Mouse (Mus musculus): ENCODE data around the gene Cgnl1.

GRCm38 (mm10) chr9:71642270-71642669 lies 129.1 kb downstream of the Cgnl1 start:
- TF ChIP-seq POLR2A (IDR thresholded peaks at IDR 0.05; ENCODE audit: low read depth, low read length), result no peak
- no peak for TF ChIP-seq CTCF (IDR thresholded peaks at IDR 0.05; ENCODE audit: extremely low read depth, insufficient read depth, insufficient read length, insufficient replicate concordance)

All from spleen, adult 2 months (tissue).